Mouse (Mus musculus): ENCODE measurements at regions not wholly inside any gene's neighbourhood (a gene's known extent, or its start where the extent isn't known, plus 50 kb on each side); places are given as distances from the start of the nearest gene placed in this dataset.

GRCm38 (mm10) chr9:85588077-85588476, 161.1 kb downstream of the Ibtk start:
- WGBS, result 35% methylated on average over 2 of the region's 2 CpGs
- H3K27me3 ChIP-seq, result no peaks in the 10 kb centered on the region
- no peak overlapping the region for H3K4me2 ChIP-seq
- H3K9me3 ChIP-seq, result no peaks in the 10 kb centered on the region
- H3K36me3 ChIP-seq, result no peaks in the 10 kb centered on the region
- no peak overlapping the region for H3K27ac ChIP-seq
- no peaks in the 10 kb centered on the region for H3K4me1 ChIP-seq
- ATAC-seq (ENCODE audit: borderline replicate concordance, extremely low read depth, low FRiP score, low TSS enrichment), result no peak
- no peak overlapping the region for H3K4me3 ChIP-seq
- H3K9ac ChIP-seq, result no peak overlapping the region

- no peaks in the 10 kb centered on the region for H3K4me1 ChIP-seq
- H3K27me3 ChIP-seq, result peaks cover 4% of the 10 kb centered on the region; the same call in 1 of the 2 replicates
- no peak overlapping the region for H3K4me2 ChIP-seq
- no peaks in the 10 kb centered on the region for H3K36me3 ChIP-seq
- WGBS, result 53% methylated on average over 1 of the region's 1 CpGs
- no peak overlapping the region for H3K27ac ChIP-seq
- ATAC-seq (ENCODE audit: borderline replicate concordance, extremely low read depth, low FRiP score, low TSS enrichment), result no peak
- no peak overlapping the region for H3K9ac ChIP-seq
- H3K4me3 ChIP-seq, result no peak overlapping the region
- no peaks in the 10 kb centered on the region for H3K9me3 ChIP-seq
Observed at GRCm38 (mm10) chr9:85581028-85581595, 168.0 kb downstream of the Ibtk start.

DNA sequence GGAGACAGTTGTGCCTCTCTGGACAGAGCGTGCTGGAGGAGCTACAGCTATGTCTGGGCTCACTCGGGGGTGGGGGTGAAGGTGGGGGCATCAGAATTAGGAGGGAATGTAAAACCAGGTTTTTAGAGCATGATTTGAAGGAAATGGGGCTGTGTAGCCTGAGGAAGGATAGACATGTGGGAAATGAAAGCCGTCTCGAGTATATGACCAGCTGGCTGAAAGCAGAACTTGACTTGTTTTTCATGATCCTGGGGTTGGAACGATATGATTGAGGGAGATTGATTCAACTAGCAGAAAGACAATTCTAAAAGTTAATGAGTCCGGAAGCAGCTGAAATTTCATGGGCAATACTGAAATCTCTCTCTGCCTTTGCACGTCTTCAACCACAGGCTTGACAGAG, 171.3 kb downstream of the Ibtk start:
- H3K4me2 ChIP-seq, result no peak overlapping the region
- H3K4me3 ChIP-seq, result no peak overlapping the region
- ATAC-seq (ENCODE audit: borderline replicate concordance, extremely low read depth, low FRiP score, low TSS enrichment), result no peak
- H3K4me1 ChIP-seq, result no peaks in the 10 kb centered on the region
- H3K36me3 ChIP-seq, result no peaks in the 10 kb centered on the region
- no peak overlapping the region for H3K9ac ChIP-seq
- H3K27me3 ChIP-seq, result peaks cover 4% of the 10 kb centered on the region; the same call in 1 of the 2 replicates
- 81% methylated on average over 7 of the region's 7 CpGs for WGBS
- no peaks in the 10 kb centered on the region for H3K9me3 ChIP-seq
- no peak overlapping the region for H3K27ac ChIP-seq

DNA sequence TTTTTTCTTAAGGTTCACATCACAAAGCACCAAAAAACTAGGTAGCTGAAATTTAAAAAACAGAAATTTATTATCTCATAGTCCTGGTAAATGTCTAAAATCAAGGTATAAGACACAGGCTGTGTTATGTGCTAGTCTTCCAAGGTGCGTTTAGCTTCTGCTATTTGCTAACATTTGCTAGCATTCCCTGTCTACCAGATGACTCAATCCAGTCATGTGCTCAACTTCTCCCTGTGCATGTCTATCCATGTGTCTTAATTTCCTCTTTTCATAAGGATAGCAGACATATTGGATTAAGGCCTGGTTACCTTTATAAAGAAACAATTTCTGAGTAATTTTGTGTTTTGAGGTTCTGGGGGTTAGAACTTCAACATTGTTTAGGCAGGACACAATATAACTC, 171.8 kb downstream of the Ibtk start:
- ATAC-seq (ENCODE audit: borderline replicate concordance, extremely low read depth, low FRiP score, low TSS enrichment), result no peak
- Histone ChIP-seq H3K9ac (no peak overlapping the region), H3K27me3 (peaks cover 4% of the 10 kb centered on the region; the same call in 1 of the 2 replicates), H3K9me3 (no peaks in the 10 kb centered on the region), H3K4me3 (no peak overlapping the region), H3K4me1 (no peaks in the 10 kb centered on the region), H3K4me2 (no peak overlapping the region), H3K36me3 (no peaks in the 10 kb centered on the region), H3K27ac (no peak overlapping the region)
- WGBS, result 89% methylated on average over 1 of the region's 1 CpGs

DNA sequence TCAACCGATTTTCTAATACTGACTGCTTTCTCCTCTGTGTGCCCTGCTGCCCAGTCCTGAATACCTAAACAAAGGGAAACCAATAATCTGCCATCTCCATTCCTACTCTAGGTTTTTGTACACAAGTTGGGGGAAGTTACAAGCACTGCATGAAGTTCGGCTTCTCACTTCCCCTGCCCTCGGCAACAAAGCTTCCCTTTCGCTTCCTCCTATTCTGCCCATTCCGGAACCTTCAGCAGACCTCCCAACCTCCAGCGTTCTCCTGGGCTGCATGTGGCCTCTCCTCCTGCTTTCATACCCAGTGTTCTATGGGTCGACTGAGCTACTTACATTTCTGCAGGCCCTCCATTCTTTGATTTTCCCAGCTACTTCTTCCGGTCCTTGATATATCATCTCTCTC, 180.3 kb downstream of the Ibtk start:
- no peak for ATAC-seq (ENCODE audit: borderline replicate concordance, extremely low read depth, low FRiP score, low TSS enrichment)
- no peaks in the 10 kb centered on the region for H3K36me3 ChIP-seq
- no peak overlapping the region for H3K4me3 ChIP-seq

GRCm38 (mm10) chr9:85551871-85552270, 197.3 kb downstream of the Ibtk start:
- Histone ChIP-seq H3K9ac (no peak overlapping the region), H3K4me1 (no peaks in the 10 kb centered on the region), H3K4me2 (no peak overlapping the region), H3K27ac (no peak overlapping the region), H3K4me3 (no peak overlapping the region), H3K9me3 (no peaks in the 10 kb centered on the region), H3K27me3 (no peaks in the 10 kb centered on the region), H3K36me3 (no peaks in the 10 kb centered on the region)
- ATAC-seq (ENCODE audit: borderline replicate concordance, extremely low read depth, low FRiP score, low TSS enrichment), result no peak
- WGBS, result 21% methylated on average over 1 of the region's 1 CpGs

More for the DNA sequence above, 180.3 kb downstream of the Ibtk start:
- Histone ChIP-seq H3K27me3 (peaks cover 11% of the 10 kb centered on the region; the same call in 1 of the 2 replicates), H3K9ac (no peak overlapping the region), H3K9me3 (no peaks in the 10 kb centered on the region), H3K4me2 (no peak overlapping the region), H3K4me1 (no peaks in the 10 kb centered on the region), H3K27ac (no peak overlapping the region)
- WGBS, result 76% methylated on average over 8 of the region's 8 CpGs

- WGBS, result 50% methylated on average over 3 of the region's 3 CpGs
- H3K27ac ChIP-seq, result no peak overlapping the region
Observed at GRCm38 (mm10) chr9:85550455-85550854, 198.7 kb downstream of the Ibtk start.

DNA sequence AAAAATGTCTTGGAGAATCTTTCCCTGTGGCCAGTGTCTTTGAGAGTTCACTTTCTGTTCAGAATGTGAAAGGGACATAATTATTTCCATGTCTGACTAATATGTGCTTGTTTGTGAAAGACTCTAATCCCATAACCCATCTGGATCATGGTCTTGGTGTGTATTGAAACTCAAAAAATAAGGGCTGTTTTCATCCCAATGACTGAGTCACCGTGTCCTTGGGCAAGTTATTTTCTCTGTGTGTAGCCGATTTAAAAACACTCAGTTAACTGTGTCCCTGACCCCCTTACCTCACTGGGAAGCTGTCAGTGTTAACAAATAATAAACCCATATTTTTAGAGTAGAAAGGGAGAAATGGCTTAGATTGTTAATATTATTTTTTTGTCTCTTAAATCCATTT, 202.9 kb downstream of the Ibtk start:
- Histone ChIP-seq H3K9me3 (no peaks in the 10 kb centered on the region), H3K27ac (no peak overlapping the region), H3K4me3 (no peak overlapping the region), H3K4me2 (no peak overlapping the region), H3K27me3 (no peaks in the 10 kb centered on the region), H3K9ac (no peak overlapping the region), H3K36me3 (no peaks in the 10 kb centered on the region), H3K4me1 (no peaks in the 10 kb centered on the region)
- ATAC-seq (ENCODE audit: borderline replicate concordance, extremely low read depth, low FRiP score, low TSS enrichment), result no peak
- 80% methylated on average over 2 of the region's 2 CpGs for WGBS

More at GRCm38 (mm10) chr9:85550455-85550854, 198.7 kb downstream of the Ibtk start:
- Histone ChIP-seq H3K9ac (no peak overlapping the region), H3K27me3 (no peaks in the 10 kb centered on the region), H3K4me1 (no peaks in the 10 kb centered on the region), H3K9me3 (no peaks in the 10 kb centered on the region), H3K4me3 (no peak overlapping the region), H3K4me2 (no peak overlapping the region), H3K36me3 (no peaks in the 10 kb centered on the region)
- no peak for ATAC-seq (ENCODE audit: borderline replicate concordance, extremely low read depth, low FRiP score, low TSS enrichment)

DNA sequence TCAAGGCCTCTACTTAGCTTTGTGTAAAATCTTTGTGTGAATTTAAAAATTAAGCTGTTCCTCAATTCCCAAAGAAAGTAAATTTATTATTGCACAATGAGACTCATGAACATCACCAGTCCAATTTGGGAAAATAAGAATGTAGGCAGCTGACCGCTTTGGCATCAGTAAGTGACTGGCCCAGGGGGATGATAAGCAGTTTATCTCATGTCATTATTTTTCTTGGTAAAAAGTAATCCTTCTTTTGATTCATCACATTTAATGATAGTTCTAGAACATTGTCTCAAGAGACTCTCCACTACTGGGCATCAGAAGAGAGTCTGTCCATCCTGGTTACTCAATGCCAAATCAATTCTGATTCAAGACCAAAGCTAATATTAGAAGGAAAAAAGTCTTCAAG, 203.6 kb downstream of the Ibtk start:
- H3K4me1 ChIP-seq, result no peaks in the 10 kb centered on the region
- no peak overlapping the region for H3K4me3 ChIP-seq
- 86% methylated on average over 1 of the region's 1 CpGs for WGBS
- no peaks in the 10 kb centered on the region for H3K36me3 ChIP-seq
- no peaks in the 10 kb centered on the region for H3K9me3 ChIP-seq
- H3K9ac ChIP-seq, result no peak overlapping the region
- H3K4me2 ChIP-seq, result no peak overlapping the region
- ATAC-seq (ENCODE audit: borderline replicate concordance, extremely low read depth, low FRiP score, low TSS enrichment), result no peak
- no peak overlapping the region for H3K27ac ChIP-seq
- no peaks in the 10 kb centered on the region for H3K27me3 ChIP-seq

DNA sequence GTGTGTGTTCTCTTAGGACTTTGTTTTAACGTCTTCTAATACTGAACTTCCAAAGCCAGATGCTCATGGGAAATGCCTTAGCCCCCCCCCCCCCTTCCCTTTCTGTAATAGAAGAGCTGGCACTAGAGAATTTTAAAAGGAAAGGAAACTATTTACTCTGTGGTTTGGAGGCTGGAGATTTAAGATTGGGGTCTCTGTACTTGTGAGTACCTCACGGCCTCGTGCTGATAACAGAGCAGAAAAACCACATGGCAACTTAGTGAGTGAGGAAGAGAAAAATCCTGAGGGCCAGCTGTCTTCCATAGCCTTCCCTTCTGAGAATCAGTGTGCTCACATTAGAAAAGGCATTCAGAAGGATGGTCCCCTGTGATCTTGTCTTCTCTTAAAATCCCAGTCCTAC, 210.6 kb downstream of the Ibtk start:
- Histone ChIP-seq H3K27me3 (no peaks in the 10 kb centered on the region), H3K4me3 (no peak overlapping the region), H3K4me1 (0 out of 2 replicates have a peak, but pooled peaks cover 2% of the 10 kb centered on the region), H3K4me2 (no peak overlapping the region), H3K27ac (no peak overlapping the region), H3K9ac (no peak overlapping the region), H3K9me3 (no peaks in the 10 kb centered on the region), H3K36me3 (no peaks in the 10 kb centered on the region)
- 23% methylated on average over 3 of the region's 3 CpGs for WGBS
- ATAC-seq (ENCODE audit: borderline replicate concordance, extremely low read depth, low FRiP score, low TSS enrichment), result no peak

GRCm38 (mm10) chr9:85528421-85528820, 201.3 kb upstream of the Tent5a start:
- no peaks in the 10 kb centered on the region for H3K27me3 ChIP-seq
- no peaks in the 10 kb centered on the region for H3K4me1 ChIP-seq
- no peak overlapping the region for H3K9ac ChIP-seq
- H3K4me3 ChIP-seq, result no peak overlapping the region
- WGBS, result 68% methylated on average over 3 of the region's 3 CpGs
- no peaks in the 10 kb centered on the region for H3K36me3 ChIP-seq
- ATAC-seq (ENCODE audit: borderline replicate concordance, extremely low read depth, low FRiP score, low TSS enrichment), result no peak
- H3K27ac ChIP-seq, result no peak overlapping the region
- H3K4me2 ChIP-seq, result no peak overlapping the region
- H3K9me3 ChIP-seq, result no peaks in the 10 kb centered on the region

- no peaks in the 10 kb centered on the region for H3K27me3 ChIP-seq
- H3K27ac ChIP-seq, result no peak overlapping the region
- no peaks in the 10 kb centered on the region for H3K36me3 ChIP-seq
- no peak overlapping the region for H3K9ac ChIP-seq
- no peak for ATAC-seq (ENCODE audit: borderline replicate concordance, extremely low read depth, low FRiP score, low TSS enrichment)
- H3K4me3 ChIP-seq, result no peak overlapping the region
- H3K4me1 ChIP-seq, result no peaks in the 10 kb centered on the region
- H3K4me2 ChIP-seq, result no peak overlapping the region
- H3K9me3 ChIP-seq, result no peaks in the 10 kb centered on the region
Observed at GRCm38 (mm10) chr9:85524733-85525132, 197.6 kb upstream of the Tent5a start.

GRCm38 (mm10) chr9:85521342-85521741, 194.2 kb upstream of the Tent5a start:
- H3K36me3 ChIP-seq, result no peaks in the 10 kb centered on the region
- H3K4me1 ChIP-seq, result no peaks in the 10 kb centered on the region
- no peak overlapping the region for H3K4me3 ChIP-seq
- no peaks in the 10 kb centered on the region for H3K9me3 ChIP-seq
- no peaks in the 10 kb centered on the region for H3K27me3 ChIP-seq
- no peak overlapping the region for H3K9ac ChIP-seq
- no peak overlapping the region for H3K4me2 ChIP-seq
- no peak for ATAC-seq (ENCODE audit: borderline replicate concordance, extremely low read depth, low FRiP score, low TSS enrichment)
- H3K27ac ChIP-seq, result no peak overlapping the region
- 68% methylated on average over 2 of the region's 2 CpGs for WGBS

Data from lung, embryonic 15.5 days (tissue).